Mouse (Mus musculus) midbrain, embryonic 12.5 days (tissue): ENCODE data around the gene Eef1a1. TPM values are rescaled to one million over a fixed set of nuclear protein-coding genes. Genes with fewer than 3 reads are reported as not detected.

Source experiments
- ATAC-seq: fragments of 200-750 bp; cut with Nextera tagmentation; 2 replicates; pipeline ENCODE4 v1.8.0; 2017; ENCODE audit warnings: low read depth, moderate TSS enrichment, moderate library complexity; ENCODE audit not compliant: low FRiP score
- H3K27ac ChIP-seq: fragments of 300-500 bp; sonication (generic); replicated peaks from 2 replicates; pipeline ENCODE4 v1.5.1; 2016; ENCODE audit warnings: mild to moderate bottlenecking
- H3K27me3 ChIP-seq: fragments of 300-500 bp; sonication (generic); 2 replicates; pipeline ENCODE4 v1.6.1; 2016; ENCODE audit warnings: mild to moderate bottlenecking
- H3K36me3 ChIP-seq: fragments of 300-500 bp; sonication (generic); 2 replicates; pipeline ENCODE4 v1.6.1; 2016
- H3K4me1 ChIP-seq: fragments of 300-500 bp; sonication (generic); 2 replicates; pipeline ENCODE4 v1.6.1; 2016
- H3K4me2 ChIP-seq: fragments of 300-500 bp; sonication (generic); replicated peaks from 2 replicates; pipeline ENCODE4 v1.6.1; 2016; ENCODE audit warnings: mild to moderate bottlenecking, moderate library complexity
- H3K4me3 ChIP-seq: fragments of 300-500 bp; sonication (generic); 2 replicates; pipeline ENCODE4 v1.5.1; 2016; ENCODE audit warnings: mild to moderate bottlenecking
- H3K9ac ChIP-seq: fragments of 300-500 bp; sonication (generic); replicated peaks from 2 replicates; pipeline ENCODE4 v1.6.1; 2016; ENCODE audit warnings: mild to moderate bottlenecking, moderate library complexity
- H3K9me3 ChIP-seq: fragments of 300-500 bp; sonication (generic); 2 replicates; pipeline ENCODE4 v1.6.1; 2016; ENCODE audit warnings: mild to moderate bottlenecking
- whole genome bisulfite sequencing: fragments of 180-500 bp; shearing (Covaris S2); methylation state at CpG from one replicate; pipeline ENCODE4 v1.1.7; 2016; 5-methylcytosine and 5-hydroxymethylcytosine counted together
- polyA plus RNA-seq: library from polyadenylated mRNA; unstranded; fragments of >200 nt; fragmentation: Nextera tagmentation; extraction: Ambion mirVana; gene quantifications from 2 replicates; pipeline ENCODE4 v1.2.1, GENCODE M21; 2016

The Eef1a1 gene
- polyA plus RNA-seq, 1 experiment from 2014 or later = 3,350 TPM

DNA sequence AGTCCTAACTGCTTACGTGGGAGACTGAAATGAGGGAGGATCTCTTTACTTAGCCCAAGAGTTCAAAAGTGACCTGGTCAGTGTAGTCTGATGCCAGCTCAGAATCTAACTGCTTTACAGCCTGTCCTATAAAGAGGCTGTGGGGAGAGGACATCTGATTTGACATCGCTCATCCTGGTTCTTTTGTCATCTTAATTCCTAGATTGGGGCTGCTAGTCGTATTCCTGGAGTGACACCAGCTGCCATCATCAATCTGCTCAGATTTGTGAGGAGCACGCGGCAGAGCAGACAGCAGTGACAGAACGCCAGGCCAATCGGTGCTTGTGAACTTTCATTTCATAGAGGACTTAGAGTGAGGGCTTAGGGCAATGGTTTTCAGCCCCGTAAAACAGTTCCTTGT is 15.4 kb downstream of the Eef1a1 start:
- ATAC-seq = no peak
- Histone ChIP-seq H3K4me3 (no peak overlapping the region), H3K27ac (no peak overlapping the region), H3K4me1 (no peaks in the 10 kb centered on the region), H3K9me3 (no peaks in the 10 kb centered on the region), H3K4me2 (no peak overlapping the region), H3K27me3 (no peaks in the 10 kb centered on the region), H3K36me3 (peaks cover 53% of the 10 kb centered on the region), H3K9ac (no peak overlapping the region)
- WGBS = 89% methylated on average over 8 of the region's 8 CpGs

DNA sequence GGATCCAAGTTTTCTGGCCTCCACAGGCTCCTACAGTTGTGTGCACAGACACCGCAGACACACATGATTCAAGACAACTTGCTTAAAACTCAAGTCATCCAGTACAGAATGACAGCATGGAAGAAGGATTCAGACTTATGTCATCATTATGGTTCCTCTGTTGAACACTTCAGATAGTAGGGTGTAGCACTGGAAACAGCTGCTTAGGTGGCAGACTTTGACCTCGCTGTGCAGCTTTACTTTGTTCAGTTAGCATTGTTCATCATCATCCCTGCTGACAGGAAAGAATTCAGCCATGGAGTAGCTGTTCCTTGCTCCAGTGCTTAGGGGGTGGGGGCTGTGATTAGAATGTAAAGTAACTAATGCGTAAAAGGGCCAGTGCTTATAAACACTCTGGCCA is 23.2 kb downstream of the Eef1a1 start:
- Histone ChIP-seq H3K4me2 (no peak overlapping the region), H3K4me3 (no peak overlapping the region), H3K4me1 (no peaks in the 10 kb centered on the region), H3K27ac (no peak overlapping the region), H3K9ac (no peak overlapping the region), H3K27me3 (no peaks in the 10 kb centered on the region), H3K36me3 (peaks cover 65% of the 10 kb centered on the region), H3K9me3 (no peaks in the 10 kb centered on the region)
- no peak for ATAC-seq
- WGBS = 89% methylated on average over 3 of the region's 3 CpGs

DNA sequence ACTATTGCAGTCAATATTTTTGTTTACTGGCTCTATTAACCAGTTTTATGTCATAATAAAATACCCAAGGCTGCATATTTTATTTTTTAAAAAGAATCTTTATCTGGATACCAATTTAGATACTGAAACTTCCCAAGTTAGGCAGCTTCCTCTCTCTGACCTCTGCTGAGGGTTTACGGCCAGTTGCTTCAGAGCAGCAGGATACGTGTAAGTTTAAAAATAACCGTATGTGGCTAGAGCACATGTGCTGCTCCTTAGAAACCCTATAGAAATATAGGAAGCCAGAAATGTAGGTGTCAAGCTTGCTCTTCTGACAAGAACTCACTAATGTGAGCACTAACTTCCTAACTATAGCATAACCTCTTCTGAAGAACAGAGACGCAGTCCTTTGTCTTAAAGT is 25.6 kb downstream of the Eef1a1 start:
- no peak for ATAC-seq
- no peaks in the 10 kb centered on the region for H3K4me1 ChIP-seq
- no peak overlapping the region for H3K4me3 ChIP-seq
- no peaks in the 10 kb centered on the region for H3K9me3 ChIP-seq
- no peak overlapping the region for H3K9ac ChIP-seq
- H3K27me3 ChIP-seq = no peaks in the 10 kb centered on the region
- 92% methylated on average over 4 of the region's 4 CpGs for WGBS
- no peak overlapping the region for H3K4me2 ChIP-seq
- H3K36me3 ChIP-seq = peaks cover 68% of the 10 kb centered on the region
- H3K27ac ChIP-seq = no peak overlapping the region

DNA sequence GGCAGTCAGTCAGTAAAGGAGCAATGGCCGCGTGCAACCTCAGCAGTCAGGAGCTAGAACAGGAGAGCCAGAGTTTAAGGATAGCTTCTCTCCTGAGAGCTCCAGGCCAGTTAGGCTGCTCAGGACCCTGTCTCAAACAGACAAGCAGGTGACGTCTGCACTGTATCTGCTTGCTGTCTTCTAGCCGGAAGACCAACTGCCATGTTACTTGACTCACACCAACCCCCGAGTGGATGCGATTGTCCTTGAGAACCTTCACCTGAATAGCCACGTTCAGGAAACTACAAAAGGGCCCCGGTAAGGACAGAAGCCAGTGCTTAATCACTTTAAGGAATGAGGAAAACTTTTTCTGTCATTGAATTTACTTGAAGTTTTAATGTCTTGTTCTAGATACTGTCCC is 31.9 kb downstream of the Eef1a1 start:
- H3K4me2 ChIP-seq = no peak overlapping the region
- no peaks in the 10 kb centered on the region for H3K27me3 ChIP-seq
- no peak overlapping the region for H3K4me3 ChIP-seq
- H3K9me3 ChIP-seq = no peaks in the 10 kb centered on the region
- H3K4me1 ChIP-seq = no peaks in the 10 kb centered on the region
- 92% methylated on average over 8 of the region's 8 CpGs for WGBS
- no peak overlapping the region for H3K27ac ChIP-seq
- H3K9ac ChIP-seq = no peak overlapping the region
- ATAC-seq = no peak
- peaks cover 80% of the 10 kb centered on the region for H3K36me3 ChIP-seq

DNA sequence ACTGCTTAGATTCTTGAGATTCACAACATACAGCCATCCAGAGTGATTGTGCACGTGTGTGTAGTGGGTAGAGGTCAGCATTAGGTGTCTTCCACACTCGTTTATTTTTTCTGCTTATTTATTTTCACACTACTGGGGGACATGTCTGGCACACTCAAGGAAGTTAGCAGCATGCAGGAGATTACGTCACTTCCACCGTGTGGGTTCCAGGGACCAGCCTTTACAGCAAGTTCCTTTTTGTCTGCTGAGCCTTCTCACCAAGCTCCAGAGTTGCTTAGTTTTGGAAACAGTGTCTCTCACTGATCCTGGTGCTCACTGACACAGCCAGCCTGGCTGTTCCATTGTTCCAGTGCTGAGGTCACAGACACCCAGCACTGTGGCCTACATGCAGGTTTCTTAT is 37.6 kb downstream of the Eef1a1 start:
- no peak for ATAC-seq
- 87% methylated on average over 4 of the region's 4 CpGs for WGBS
- peaks cover 8% of the 10 kb centered on the region for H3K4me1 ChIP-seq
- no peaks in the 10 kb centered on the region for H3K9me3 ChIP-seq
- H3K9ac ChIP-seq = no peak overlapping the region
- H3K36me3 ChIP-seq = peaks cover 41% of the 10 kb centered on the region
- H3K4me3 ChIP-seq = no peak overlapping the region
- H3K4me2 ChIP-seq = no peak overlapping the region
- H3K27me3 ChIP-seq = peaks cover 5% of the 10 kb centered on the region; the same call in 1 of the 2 replicates
- no peak overlapping the region for H3K27ac ChIP-seq

DNA sequence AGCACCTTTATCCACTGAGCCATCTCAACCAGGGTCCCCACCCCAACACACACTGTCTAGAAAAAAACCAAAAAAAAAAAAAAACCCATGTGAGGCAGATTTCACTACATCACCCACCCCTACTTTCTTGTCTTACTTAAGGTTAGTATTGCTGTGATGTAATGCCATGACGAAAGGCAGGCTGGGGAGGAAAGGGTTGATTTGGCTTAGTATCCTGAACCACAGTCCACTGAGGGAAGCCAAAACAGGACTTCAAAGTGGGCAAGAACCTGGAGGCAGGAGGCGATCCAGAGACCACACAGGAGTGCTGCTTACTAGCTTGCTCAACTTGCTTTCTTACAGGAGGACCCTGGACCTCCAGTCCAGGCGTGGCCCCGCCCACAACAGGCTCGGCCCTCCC is 38.5 kb downstream of the Eef1a1 start:
- Histone ChIP-seq H3K4me1 (peaks cover 8% of the 10 kb centered on the region), H3K4me3 (no peak overlapping the region), H3K36me3 (peaks cover 34% of the 10 kb centered on the region), H3K27me3 (peaks cover 14% of the 10 kb centered on the region), H3K9me3 (no peaks in the 10 kb centered on the region), H3K4me2 (no peak overlapping the region), H3K27ac (no peak overlapping the region), H3K9ac (no peak overlapping the region)
- whole genome bisulfite sequencing = 81% methylated on average over 5 of the region's 5 CpGs
- no peak for ATAC-seq

DNA sequence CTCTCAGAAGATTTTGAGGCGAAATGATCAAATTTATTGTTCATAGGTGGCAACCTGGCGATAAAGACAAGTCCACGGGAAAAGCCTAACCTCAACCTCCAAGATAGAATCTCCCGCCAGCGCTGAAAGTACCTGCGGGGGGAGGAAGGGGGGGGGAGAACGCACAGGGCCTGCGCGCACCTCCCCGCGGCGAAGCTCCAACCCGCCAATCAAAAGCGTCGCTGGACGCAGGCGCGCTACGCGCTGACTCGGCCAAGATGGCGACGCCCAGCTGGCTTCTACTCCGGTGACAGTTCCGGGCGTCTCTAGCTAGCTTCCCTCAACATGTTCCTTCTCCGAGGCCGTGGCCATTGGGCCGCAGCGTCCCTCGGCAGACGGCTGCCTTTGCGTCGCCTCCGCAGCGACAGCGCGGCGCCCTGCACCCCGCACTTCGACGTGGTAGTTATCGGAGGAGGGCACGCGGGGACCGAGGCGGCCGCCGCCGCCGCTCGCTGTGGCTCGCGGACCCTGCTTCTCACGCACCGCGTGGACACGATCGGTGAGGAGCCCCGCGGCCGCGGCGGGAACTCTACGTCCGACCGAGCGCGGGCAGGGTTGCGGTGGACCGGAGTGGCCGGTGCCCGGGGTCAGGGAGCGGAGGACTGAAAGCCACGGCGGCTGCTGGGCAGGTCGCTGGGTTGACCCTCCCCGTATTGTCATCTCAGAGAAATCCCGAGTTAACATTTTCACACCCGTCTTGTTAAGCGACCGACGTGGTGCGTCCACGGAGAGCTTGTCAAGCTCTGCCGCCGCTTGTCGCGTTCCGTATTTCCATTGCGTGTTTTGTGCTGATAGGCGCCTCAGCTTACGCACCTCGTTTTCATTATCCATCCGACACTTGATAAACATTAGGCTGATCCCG is 40.7 kb downstream of the Eef1a1 start, which contains the start of the genes Mto1 and Gm17324:
Gene Mto1, plus strand, starts transcription at position 236 of the 901 bp plus-strand sequence.
Gene Gm17324, minus strand, starts transcription at position 814 of the 901 bp plus-strand sequence.
- H3K4me3 ChIP-seq = peak within 1 kb of the TSS; percentile 99
- H3K27ac ChIP-seq = peak within 1 kb of the TSS; percentile 92
- H3K4me2 ChIP-seq = peak within 1 kb of the TSS; percentile 60
- H3K27me3 ChIP-seq = peaks cover 36% of the 10 kb centered on the region
- H3K4me1 ChIP-seq = peaks cover 8% of the 10 kb centered on the region
- no peaks in the 10 kb centered on the region for H3K9me3 ChIP-seq
- under 1% methylated on average over 96 of the region's 96 CpGs for WGBS
- ATAC-seq = peak; percentile 93
- peak within 1 kb of the TSS; percentile 86 for H3K9ac ChIP-seq
- peaks cover 16% of the 10 kb centered on the region for H3K36me3 ChIP-seq

DNA sequence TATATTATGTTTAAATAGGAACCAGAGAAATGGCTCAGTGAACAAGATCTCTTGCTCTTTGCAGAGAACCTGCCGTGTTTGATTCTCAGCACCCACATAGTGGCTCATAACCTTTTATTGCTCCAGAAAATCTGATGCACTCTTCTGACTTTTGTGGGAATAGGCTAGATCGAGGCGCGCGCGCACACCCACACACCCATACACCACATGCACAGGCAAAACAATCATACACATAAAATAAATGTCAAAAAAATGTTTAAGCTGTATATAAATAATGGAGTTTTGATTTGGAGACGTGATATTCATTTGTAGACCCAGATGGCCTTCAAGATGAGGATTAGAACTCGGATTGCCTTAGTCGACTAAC is 41.4 kb downstream of the Eef1a1 start:
- H3K4me2 ChIP-seq = peak overlapping the region; percentile 60
- WGBS = 26% methylated on average over 9 of the region's 9 CpGs
- peak overlapping the region; percentile 99 for H3K4me3 ChIP-seq
- peaks cover 13% of the 10 kb centered on the region for H3K4me1 ChIP-seq
- peaks cover 9% of the 10 kb centered on the region for H3K36me3 ChIP-seq
- peaks cover 42% of the 10 kb centered on the region for H3K27me3 ChIP-seq
- peak; percentile 48 for ATAC-seq
- peak overlapping the region; percentile 86; the same call in 1 of the 2 replicates for H3K9ac ChIP-seq
- H3K27ac ChIP-seq = no peak overlapping the region
- H3K9me3 ChIP-seq = no peaks in the 10 kb centered on the region

DNA sequence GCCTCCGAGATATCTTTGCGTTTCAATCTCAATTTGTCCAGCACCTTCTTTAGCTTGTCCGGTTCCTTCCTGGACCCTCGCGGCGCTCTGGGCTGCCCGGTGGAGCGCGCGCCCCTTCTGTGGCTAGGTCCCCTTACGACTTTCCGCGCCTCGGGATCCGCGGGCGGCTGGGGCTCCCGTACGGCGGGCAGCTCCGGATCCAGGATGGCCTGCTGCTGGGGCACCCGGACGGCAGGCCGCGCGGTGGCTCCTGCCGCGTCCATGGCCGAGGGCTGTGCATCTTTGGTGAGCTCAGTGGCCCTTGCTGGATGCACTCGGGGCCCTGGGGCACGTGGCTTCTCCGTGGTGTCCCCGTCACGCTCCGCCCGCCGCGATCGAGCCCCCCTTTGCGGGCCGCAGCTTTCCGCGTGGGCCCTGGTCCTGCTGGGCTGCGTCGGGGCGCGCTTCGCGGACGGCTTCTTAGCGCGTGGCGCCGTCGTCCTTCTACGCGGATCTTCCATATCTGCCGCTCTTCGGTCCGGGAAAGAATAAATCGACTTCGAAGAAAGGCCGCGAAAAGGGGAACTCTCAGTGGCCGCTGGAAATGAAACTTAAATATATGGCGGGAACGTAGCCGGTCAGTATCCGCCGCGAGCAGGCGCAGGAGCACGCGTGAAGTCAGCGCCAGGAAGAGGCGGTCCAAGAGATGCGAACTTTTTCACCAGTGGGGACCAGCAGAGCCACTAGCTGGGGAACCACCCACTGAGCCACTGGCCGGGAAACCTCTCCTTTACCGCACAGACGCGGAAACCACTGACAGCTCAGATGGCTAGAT is 46.2 kb downstream of the Eef1a1 start, which contains the start of gene Cgas:
Gene Cgas, minus strand, starts transcription at position 659 of the 814 bp plus-strand sequence.
- Histone ChIP-seq H3K9me3 (no peaks in the 10 kb centered on the region), H3K36me3 (no peaks in the 10 kb centered on the region), H3K4me2 (peak within 1 kb of the TSS; percentile 53), H3K27me3 (peaks cover 70% of the 10 kb centered on the region), H3K4me1 (peaks cover 8% of the 10 kb centered on the region; the same call in 1 of the 2 replicates), H3K4me3 (peak within 1 kb of the TSS; percentile 36), H3K27ac (no peak within 1 kb of the TSS), H3K9ac (no peak within 1 kb of the TSS)
- peak; percentile 65 for ATAC-seq
- under 1% methylated on average over 81 of the region's 81 CpGs for WGBS

DNA sequence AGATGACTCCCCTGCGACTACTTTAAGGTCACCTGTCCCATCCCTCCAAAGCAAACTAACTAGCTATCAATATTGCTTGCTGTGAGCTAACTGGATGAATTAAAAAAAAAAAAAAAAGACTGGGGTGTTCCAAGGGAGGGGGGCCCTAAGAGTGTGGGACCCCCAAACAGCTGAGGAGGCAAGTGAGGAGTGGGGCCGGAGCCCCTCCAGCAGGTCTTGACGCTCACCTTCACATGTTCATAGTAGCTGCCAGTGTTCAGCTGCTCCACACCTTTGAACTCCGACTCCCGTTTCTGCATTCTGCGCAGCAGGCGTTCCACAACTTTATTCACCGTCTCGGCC is 46.7 kb downstream of the Eef1a1 start:
- Histone ChIP-seq H3K4me1 (peaks cover 8% of the 10 kb centered on the region; the same call in 1 of the 2 replicates), H3K27ac (no peak overlapping the region), H3K4me3 (peak overlapping the region; percentile 36), H3K9ac (no peak overlapping the region), H3K9me3 (no peaks in the 10 kb centered on the region), H3K36me3 (no peaks in the 10 kb centered on the region), H3K27me3 (peaks cover 70% of the 10 kb centered on the region), H3K4me2 (peak overlapping the region; percentile 53)
- ATAC-seq = peak; percentile 63
- WGBS = 3% methylated on average over 9 of the region's 9 CpGs

DNA sequence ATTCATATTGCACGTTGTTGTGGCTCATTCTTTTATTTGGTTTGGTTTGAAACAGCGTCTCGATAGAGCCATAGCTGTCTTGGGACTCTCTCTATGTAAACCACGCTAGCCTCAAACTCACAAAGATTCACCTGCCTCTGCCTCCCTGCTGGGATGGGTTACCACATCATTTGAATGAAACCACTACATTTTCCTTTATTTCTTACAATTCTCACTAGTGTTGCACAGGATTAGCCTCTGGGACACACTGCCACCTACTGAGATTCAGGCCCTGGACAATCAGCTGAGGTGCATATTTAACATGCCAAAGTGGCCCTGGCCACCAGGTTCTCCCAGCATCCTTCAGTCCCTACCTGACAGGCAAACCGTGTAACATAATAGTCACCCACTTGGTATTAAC is 49.5 kb downstream of the Eef1a1 start:
- no peak overlapping the region for H3K4me3 ChIP-seq
- peaks cover 46% of the 10 kb centered on the region for H3K27me3 ChIP-seq
- no peak overlapping the region for H3K27ac ChIP-seq
- H3K36me3 ChIP-seq = no peaks in the 10 kb centered on the region
- no peaks in the 10 kb centered on the region for H3K9me3 ChIP-seq
- ATAC-seq = no peak
- no peak overlapping the region for H3K9ac ChIP-seq
- peaks cover 8% of the 10 kb centered on the region; the same call in 1 of the 2 replicates for H3K4me1 ChIP-seq
- WGBS = 69% methylated on average over 5 of the region's 5 CpGs
- H3K4me2 ChIP-seq = no peak overlapping the region

DNA sequence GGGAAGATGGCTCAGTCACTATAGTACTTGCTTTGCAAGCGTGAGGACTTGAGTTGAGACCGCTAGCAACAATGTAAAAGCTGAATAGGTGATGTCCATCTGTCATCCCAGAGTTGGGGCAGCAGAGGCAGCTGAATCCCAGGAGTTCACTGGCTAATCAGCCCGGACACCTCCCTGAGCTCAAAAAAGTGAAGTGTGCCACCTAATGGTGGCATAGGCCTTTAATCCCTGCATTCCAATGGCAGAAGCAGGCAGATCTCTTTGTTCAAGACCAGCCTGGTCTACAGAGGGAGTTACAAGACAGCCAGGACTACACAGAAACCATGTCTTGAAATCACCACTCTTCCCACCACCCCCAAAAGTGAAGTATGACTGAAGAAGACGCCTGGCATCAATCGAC is 56.5 kb downstream of the Eef1a1 start:
- H3K9ac ChIP-seq = no peak overlapping the region
- no peak overlapping the region for H3K4me2 ChIP-seq
- no peaks in the 10 kb centered on the region for H3K27me3 ChIP-seq
- H3K4me1 ChIP-seq = 0 out of 2 replicates have a peak, but pooled peaks cover 4% of the 10 kb centered on the region
- ATAC-seq = no peak
- no peaks in the 10 kb centered on the region for H3K9me3 ChIP-seq
- H3K36me3 ChIP-seq = no peaks in the 10 kb centered on the region
- 87% methylated on average over 5 of the region's 5 CpGs for WGBS
- H3K27ac ChIP-seq = no peak overlapping the region
- H3K4me3 ChIP-seq = no peak overlapping the region
